Mouse (Mus musculus) left cerebral cortex, adult 2 months (tissue): Measurements from ENCODE around the gene Ttll5. TPM values are rescaled to one million over a fixed set of nuclear protein-coding genes. Genes with fewer than 3 reads are reported as not detected.
A peak's percentile ranks its signal among the peaks of the same experiment; 100 is the strongest.

Experiments
- DNase-seq, 2 experiments: peaks; one replicate each; pipeline ENCODE4 v3.0.0; 2021 to 2022; ENCODE audit warnings: low spot score in 2 of 2, mixed read lengths in 1 of 2; ENCODE audit errors: extremely low spot score in 1 of 2
- H3K27ac ChIP-seq: fragments of 200-600 bp; 2 replicates; pipeline ENCODE4 v1.8.1; 2022
- H3K4me3 ChIP-seq: fragments of 200-600 bp; 2 replicates; pipeline ENCODE4 v1.8.1; 2022
- CTCF ChIP-seq: fragments of 200-600 bp; IDR thresholded peaks from 2 replicates; pipeline ENCODE4 v1.8.1; 2022; ENCODE audit warnings: antibody characterized with exemption, mild to moderate bottlenecking, moderate library complexity
- intact Hi-C: fragments of 180-260 bp; cut with DNase I; formaldehyde crosslinking; loops from one replicate; pipeline ENCODE4 v1.15.1; 2025
- total RNA-seq, 2 experiments: library from RNA; stranded (reverse); gene quantifications; 2 replicates each; pipeline ENCODE4 v1.2.3; 2021

The Ttll5 gene
- total RNA-seq, 2 experiments from 2014 or later: 45.4 to 47.7 TPM

- no peak overlapping the region for H3K4me3 ChIP-seq
Observed at GRCm38 (mm10) chr12:86022282-86022984, 198.0 kb downstream of the Ttll5 start.

GRCm38 (mm10) chr12:86023081-86023871 is 198.8 kb downstream of the Ttll5 start:
- intact Hi-C loops: no loop called here
- no peak overlapping the region for H3K4me3 ChIP-seq
- DNase-seq: no peak
- no peak overlapping the region for H3K27ac ChIP-seq
- no peak for TF ChIP-seq CTCF

More at GRCm38 (mm10) chr12:86022282-86022984, 198.0 kb downstream of the Ttll5 start:
- H3K27ac ChIP-seq: no peak overlapping the region
- no peak for DNase-seq
- TF ChIP-seq CTCF: no peak
- intact Hi-C loops: no loop called here

- DNase-seq: no peak
- TF ChIP-seq CTCF: peak; percentile 71
- Histone ChIP-seq H3K4me3 (no peak overlapping the region), H3K27ac (no peak overlapping the region)
- intact Hi-C loops: loop anchor here (1.0 kb wide), 1 partner anchor 55 kb away; the partner anchor contains the start of gene Tgfb3
Observed at GRCm38 (mm10) chr12:86024426-86024825, 200.0 kb downstream of the Ttll5 start.

- DNase-seq: no peak
- Histone ChIP-seq H3K27ac (no peak overlapping the region), H3K4me3 (no peak overlapping the region)
- no peak for TF ChIP-seq CTCF
- intact Hi-C loops: loop anchor here (5.0 kb wide), 1 partner anchor 178 kb away; no protein-coding TSS in a partner anchor
Observed at GRCm38 (mm10) chr12:86025480-86025879, 201.0 kb downstream of the Ttll5 start.

GRCm38 (mm10) chr12:86027000-86027399 is 202.5 kb downstream of the Ttll5 start:
- intact Hi-C loops: loop anchor here (5.0 kb wide), 1 partner anchor 180 kb away; no protein-coding TSS in a partner anchor
- no peak for TF ChIP-seq CTCF
- no peak for DNase-seq
- Histone ChIP-seq H3K27ac (no peak overlapping the region), H3K4me3 (no peak overlapping the region)

- H3K4me3 ChIP-seq: no peak overlapping the region
- TF ChIP-seq CTCF: no peak
- DNase-seq: no peak
- intact Hi-C loops: loop anchor here (5.0 kb wide), 1 partner anchor 180 kb away; no protein-coding TSS in a partner anchor
- no peak overlapping the region for H3K27ac ChIP-seq
Observed at GRCm38 (mm10) chr12:86027747-86028146, 203.3 kb downstream of the Ttll5 start.

- intact Hi-C loops: no loop called here
- DNase-seq: no peak
- no peak for TF ChIP-seq CTCF
- H3K4me3 ChIP-seq: no peak overlapping the region
- no peak overlapping the region for H3K27ac ChIP-seq
Observed at GRCm38 (mm10) chr12:86030932-86031331, 206.5 kb downstream of the Ttll5 start.

- intact Hi-C loops: no loop called here
- no peak overlapping the region for H3K27ac ChIP-seq
- no peak overlapping the region for H3K4me3 ChIP-seq
- TF ChIP-seq CTCF: no peak
- DNase-seq: no peak
Observed at GRCm38 (mm10) chr12:86035586-86035985, 211.1 kb downstream of the Ttll5 start.

- intact Hi-C loops: no loop called here
- TF ChIP-seq CTCF: no peak
- H3K27ac ChIP-seq: no peak overlapping the region
- no peak for DNase-seq
- no peak overlapping the region for H3K4me3 ChIP-seq
Observed at GRCm38 (mm10) chr12:86036368-86037166, 212.1 kb downstream of the Ttll5 start.

GRCm38 (mm10) chr12:86037235-86037921 is 212.9 kb downstream of the Ttll5 start:
- Histone ChIP-seq H3K27ac (no peak overlapping the region), H3K4me3 (no peak overlapping the region)
- DNase-seq: no peak
- no peak for TF ChIP-seq CTCF
- intact Hi-C loops: no loop called here

- DNase-seq: no peak
- H3K27ac ChIP-seq: no peak overlapping the region
- H3K4me3 ChIP-seq: no peak overlapping the region
- TF ChIP-seq CTCF: no peak
- intact Hi-C loops: no loop called here
Observed at GRCm38 (mm10) chr12:86039078-86039477, 214.6 kb downstream of the Ttll5 start.
